Mouse (Mus musculus) olfactory bulb, adult 2 months (tissue): ENCODE data around the gene Ldlrad3.

ENCODE experiments used
- CTCF ChIP-seq: fragments of 200-500 bp; IDR thresholded peaks from 2 replicates; pipeline ENCODE4 v1.5.1; 2012; ENCODE audit warnings: low read depth, mild to moderate bottlenecking, low read length, moderate library complexity; ENCODE audit not compliant: insufficient read depth
- POLR2A ChIP-seq: fragments of 200-500 bp; IDR thresholded peaks from 2 replicates; pipeline ENCODE4 v1.6.1; 2012; ENCODE audit warnings: mild to moderate bottlenecking, low read depth, low read length, moderate library complexity; ENCODE audit not compliant: insufficient read depth

GRCm38 (mm10) chr2:102111906-102112499 is 74.2 kb downstream of the Ldlrad3 start:
- no peak for TF ChIP-seq POLR2A
- TF ChIP-seq CTCF: no peak
